Mouse (Mus musculus) bone marrow, adult 2 months (tissue): ENCODE data around the gene Stk24. TPM values are rescaled to one million over a fixed set of nuclear protein-coding genes. Genes with fewer than 3 reads are reported as not detected.
A peak's percentile ranks its signal among the peaks of the same experiment; 100 is the strongest.

Experiments used
- H3K27ac ChIP-seq: fragments of 200-500 bp; 2 replicates; pipeline ENCODE4 v1.5.1; 2012; ENCODE audit warnings: low read depth, mild to moderate bottlenecking, control low read depth, inconsistent platforms, low read length; ENCODE audit not compliant: control insufficient read depth, poor library complexity, insufficient read depth
- H3K4me1 ChIP-seq: fragments of 200-500 bp; 2 replicates; pipeline ENCODE4 v1.6.1; 2011; ENCODE audit warnings: low read length; ENCODE audit not compliant: control insufficient read depth, insufficient read depth
- H3K4me3 ChIP-seq: fragments of 200-500 bp; replicated peaks from 2 replicates; pipeline ENCODE3; 2011; ENCODE audit warnings: mild to moderate bottlenecking, low read depth, low read length, control low read depth; ENCODE audit not compliant: control insufficient read depth
- CTCF ChIP-seq: fragments of 200-500 bp; IDR thresholded peaks from 2 replicates; pipeline ENCODE4 v1.5.1; 2011; ENCODE audit warnings: low read length, control low read depth; ENCODE audit not compliant: control insufficient read depth, insufficient read depth
- POLR2A ChIP-seq: fragments of 200-500 bp; IDR thresholded peaks from 2 replicates; pipeline ENCODE4 v1.6.1; 2011; ENCODE audit warnings: low read depth, mild to moderate bottlenecking, control low read depth, low read length, borderline replicate concordance; ENCODE audit not compliant: control insufficient read depth
- WGBS: fragments of 180-500 bp; shearing (Covaris S2); methylation state at CpG from one replicate; pipeline ENCODE4 v1.1.7; 2018; 5-methylcytosine and 5-hydroxymethylcytosine counted together
- polyA plus RNA-seq: library from polyadenylated mRNA; stranded (reverse); fragments of >200 nt; gene quantifications from 2 replicates; pipeline ENCODE4 v1.2.4, GENCODE M21; 2011; ENCODE audit warnings: low replicate concordance; ENCODE audit not compliant: missing spikeins, insufficient read depth, insufficient read length

Gene Stk24
- polyA plus RNA-seq, 1 experiment = 39.7 TPM

- Histone ChIP-seq H3K4me3 (no peak overlapping the region), H3K27ac (no peak overlapping the region), H3K4me1 (no peaks in the 10 kb centered on the region)
- no peak for TF ChIP-seq CTCF
- TF ChIP-seq POLR2A = no peak
Measured at GRCm38 (mm10) chr14:121281336-121281710, 98.5 kb downstream of the Stk24 start.

- H3K4me3 ChIP-seq = no peak overlapping the region
- WGBS = 38% methylated on average over 16 of the region's 16 CpGs
- H3K27ac ChIP-seq = no peak overlapping the region
- TF ChIP-seq CTCF (no peak), POLR2A (no peak)
- no peaks in the 10 kb centered on the region for H3K4me1 ChIP-seq
Measured at GRCm38 (mm10) chr14:121280601-121281335, 99.0 kb downstream of the Stk24 start.

GRCm38 (mm10) chr14:121279106-121279505 is 100.7 kb downstream of the Stk24 start:
- 38% methylated on average over 6 of the region's 6 CpGs for WGBS
- no peak overlapping the region for H3K4me3 ChIP-seq
- no peak overlapping the region for H3K27ac ChIP-seq
- TF ChIP-seq CTCF (peak; percentile 90), POLR2A (no peak)
- H3K4me1 ChIP-seq = no peaks in the 10 kb centered on the region

- Histone ChIP-seq H3K4me1 (no peaks in the 10 kb centered on the region), H3K4me3 (no peak overlapping the region), H3K27ac (no peak overlapping the region)
- TF ChIP-seq POLR2A (no peak), CTCF (no peak)
- WGBS = 69% methylated on average over 10 of the region's 10 CpGs
Measured at GRCm38 (mm10) chr14:121276016-121276415, 103.8 kb downstream of the Stk24 start.

- TF ChIP-seq CTCF = no peak
- no peak for TF ChIP-seq POLR2A
- Histone ChIP-seq H3K4me3 (no peak overlapping the region), H3K27ac (no peak overlapping the region), H3K4me1 (no peaks in the 10 kb centered on the region; the same call in 1 of the 2 replicates)
- WGBS = 77% methylated on average over 12 of the region's 12 CpGs
Measured at GRCm38 (mm10) chr14:121274985-121275384, 104.8 kb downstream of the Stk24 start.

- TF ChIP-seq POLR2A (no peak), CTCF (no peak)
- WGBS = 66% methylated on average over 6 of the region's 6 CpGs
- Histone ChIP-seq H3K4me1 (no peaks in the 10 kb centered on the region; the same call in 1 of the 2 replicates), H3K4me3 (no peak overlapping the region), H3K27ac (no peak overlapping the region)
Measured at GRCm38 (mm10) chr14:121270490-121270889, 109.3 kb downstream of the Stk24 start.

- no peak for TF ChIP-seq CTCF
- no peak for TF ChIP-seq POLR2A
- WGBS = 88% methylated on average over 8 of the region's 8 CpGs
- Histone ChIP-seq H3K27ac (no peak overlapping the region), H3K4me1 (no peaks in the 10 kb centered on the region; the same call in 1 of the 2 replicates), H3K4me3 (no peak overlapping the region)
Measured at GRCm38 (mm10) chr14:121267801-121268200, 112.0 kb downstream of the Stk24 start.

- 81% methylated on average over 6 of the region's 6 CpGs for WGBS
- H3K4me1 ChIP-seq = peaks cover 4% of the 10 kb centered on the region; the same call in 1 of the 2 replicates
- H3K27ac ChIP-seq = no peak overlapping the region
- H3K4me3 ChIP-seq = no peak overlapping the region
- no peak for TF ChIP-seq CTCF
- TF ChIP-seq POLR2A = no peak
Measured at GRCm38 (mm10) chr14:121264453-121264852, 115.4 kb downstream of the Stk24 start.
